ENCODE assay signal across 17 mouse cellular contexts in the genomic region with DNA sequence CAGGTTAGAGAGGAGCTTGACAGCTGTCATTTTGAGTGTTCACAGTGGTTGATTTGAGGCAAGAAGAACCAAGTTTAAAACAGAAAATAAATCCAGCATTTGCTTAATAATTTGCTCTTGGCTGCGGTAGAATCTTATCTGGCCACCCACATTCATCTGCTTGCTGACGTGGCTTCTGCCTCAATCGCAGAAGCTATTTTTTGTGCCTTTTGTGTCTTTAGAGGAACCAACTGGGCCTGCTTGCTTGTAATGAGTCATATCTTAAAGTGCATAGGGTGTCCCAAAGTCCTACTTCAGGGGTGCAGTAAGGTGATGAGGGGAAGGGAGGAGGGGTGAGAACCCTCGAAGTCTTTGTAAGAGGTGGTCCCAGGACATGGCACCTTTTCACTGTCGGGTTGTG.
DNase-seq lines count a peak whose midpoint lies in the region; ATAC-seq lines count a peak whose summit lies in the region.
"Had no signal": no experiment of that assay in that cellular context is flagged by ENCODE, and none has a peak within 500 bp of the region (broad histone marks: within the 10 kb centered on the region; RNA-seq: fewer than 3 reads in every experiment).

No protein-coding gene starts in this region.

- peak; percentile 39 for DNase-seq in left cerebral cortex, adult 11 months (ENCODE audit: low spot score)
- no peak for DNase-seq in left cerebral cortex, postnatal 36 days (ENCODE audit: low spot score in 2 of 2)
- peak; percentile 18 for DNase-seq in 416B (ENCODE audit: low read depth)
- DNase-seq in A20 (ENCODE audit: low read depth, low spot score): peak; percentile 60
- peak; percentile 59 for DNase-seq in induced T-regulatory cell, adult 2 months (ENCODE audit: low read depth)
- DNase-seq in T-cell, adult 2 months (ENCODE audit: low spot score): no peak
- DNase-seq: adrenal gland, postnatal 36 days; cerebellum, adult 9-10 months; heart, adult 2 months had no signal

- no peaks in the 10 kb centered on the region for H3K27me3 ChIP-seq in liver, embryonic 12.5 days (replicated peaks)
- H3K27me3 ChIP-seq: embryonic facial prominence, embryonic 13.5 days; heart, embryonic 15.5 days; intestine, embryonic 15.5 days; midbrain, embryonic 13.5 days; neural tube, embryonic 15.5 days; Patski had no signal

- intact Hi-C loops in left cerebral cortex, postnatal 36 days (cut with DNase I): loop anchor here (10.0 kb wide), 1 partner anchor 562 kb away; a partner anchor contains a TSS

- ATAC-seq in liver, embryonic 12.5 days: no peak
- ATAC-seq: forebrain, embryonic 16.5 days; intestine, embryonic 15.5 days; midbrain, embryonic 13.5 days; Patski had no signal

- H3K4me3 ChIP-seq in liver, embryonic 12.5 days: no peak overlapping the region
- H3K4me3 ChIP-seq: embryonic facial prominence, embryonic 13.5 days; heart, adult 2 months; heart, embryonic 15.5 days; intestine, embryonic 15.5 days; midbrain, embryonic 13.5 days; neural tube, embryonic 15.5 days had no signal

- no peak overlapping the region for H3K4me2 ChIP-seq in liver, embryonic 12.5 days
- H3K4me2 ChIP-seq: embryonic facial prominence, embryonic 13.5 days; heart, embryonic 15.5 days; intestine, embryonic 15.5 days; midbrain, embryonic 13.5 days; neural tube, embryonic 15.5 days had no signal

- no peak overlapping the region for H3K27ac ChIP-seq in liver, embryonic 12.5 days
- H3K27ac ChIP-seq: embryonic facial prominence, embryonic 13.5 days; heart, adult 2 months; heart, embryonic 15.5 days; intestine, embryonic 15.5 days; midbrain, embryonic 13.5 days; neural tube, embryonic 15.5 days had no signal

- H3K9ac ChIP-seq in liver, embryonic 12.5 days: no peak overlapping the region
- H3K9ac ChIP-seq: embryonic facial prominence, embryonic 13.5 days; heart, embryonic 15.5 days; intestine, embryonic 15.5 days; midbrain, embryonic 13.5 days; neural tube, embryonic 15.5 days had no signal

- H3K4me1 ChIP-seq in liver, embryonic 12.5 days: no peaks in the 10 kb centered on the region
- H3K4me1 ChIP-seq: embryonic facial prominence, embryonic 13.5 days; heart, embryonic 15.5 days; intestine, embryonic 15.5 days; midbrain, embryonic 13.5 days; neural tube, embryonic 15.5 days had no signal

- H3K36me3 ChIP-seq in liver, embryonic 12.5 days: no peaks in the 10 kb centered on the region
- H3K36me3 ChIP-seq: embryonic facial prominence, embryonic 13.5 days; heart, embryonic 15.5 days; intestine, embryonic 15.5 days; midbrain, embryonic 13.5 days; neural tube, embryonic 15.5 days had no signal

- no peaks in the 10 kb centered on the region for H3K9me3 ChIP-seq in liver, embryonic 12.5 days (replicated peaks)
- H3K9me3 ChIP-seq: embryonic facial prominence, embryonic 13.5 days; heart, embryonic 15.5 days; intestine, embryonic 15.5 days; midbrain, embryonic 13.5 days; neural tube, embryonic 15.5 days had no signal

- 50% methylated on average over 5 of the region's 5 CpGs for WGBS in liver, embryonic 12.5 days (ENCODE audit: insufficient replicate concordance)

Comparison
In these comparisons a context has a peak if more than half of its experiments do, and no peak if none do; other contexts are left out.
1. DNase-seq: peak in left cerebral cortex, adult 11 months (single experiment), 416B (single experiment), A20 (single experiment) and induced T-regulatory cell, adult 2 months (single experiment); none in left cerebral cortex, postnatal 36 days (0 of 2) and T-cell, adult 2 months (single experiment).